Mouse (Mus musculus): ENCODE measurements around the gene Ptgds.

The Ptgds gene

GRCm38 (mm10) chr2:25480541-25480940 lies 10.7 kb upstream of the Ptgds start:
- DNase-seq (ENCODE audit: low spot score in 2 of 2): no peak

- DNase-seq (ENCODE audit: low spot score in 2 of 2): no peak
Observed at GRCm38 (mm10) chr2:25479551-25480311, 9.9 kb upstream of the Ptgds start.

GRCm38 (mm10) chr2:25477967-25478675 lies 8.3 kb upstream of the Ptgds start:
- no peak for DNase-seq (ENCODE audit: low spot score in 2 of 2)

- DNase-seq (ENCODE audit: low spot score in 2 of 2): no peak
Observed at GRCm38 (mm10) chr2:25477541-25477940, 7.7 kb upstream of the Ptgds start.

GRCm38 (mm10) chr2:25472550-25472949 lies 2.7 kb upstream of the Ptgds start:
- no peak for DNase-seq (ENCODE audit: low spot score in 2 of 2)

GRCm38 (mm10) chr2:25468962-25469915 lies 607 bp downstream of the Ptgds start:
- no peak for DNase-seq (ENCODE audit: low spot score in 2 of 2)

GRCm38 (mm10) chr2:25467606-25468303 lies 2.1 kb downstream of the Ptgds start:
- DNase-seq (ENCODE audit: low spot score in 2 of 2): no peak

GRCm38 (mm10) chr2:25465816-25466635 lies 3.8 kb downstream of the Ptgds start:
- DNase-seq (ENCODE audit: low spot score in 2 of 2): peak; percentile 78 to 80

GRCm38 (mm10) chr2:25465256-25465655 lies 4.6 kb downstream of the Ptgds start:
- DNase-seq (ENCODE audit: low spot score in 2 of 2): no peak

- DNase-seq (ENCODE audit: low spot score in 2 of 2): no peak
Observed at GRCm38 (mm10) chr2:25463630-25464029, 6.2 kb downstream of the Ptgds start.

GRCm38 (mm10) chr2:25461407-25461806 lies 8.4 kb downstream of the Ptgds start:
- no peak for DNase-seq (ENCODE audit: low spot score in 2 of 2)

- DNase-seq (ENCODE audit: low spot score in 2 of 2): peak; percentile 96 to 97
Observed at GRCm38 (mm10) chr2:25460551-25461309, 9.1 kb downstream of the Ptgds start, which contains the start of gene Paxx. Gene Paxx (minus strand): TSS chr2:25461094.

GRCm38 (mm10) chr2:25460135-25460534 lies 9.7 kb downstream of the Ptgds start:
- DNase-seq (ENCODE audit: low spot score in 2 of 2): peak in 1 of 2 experiments; percentile 6

- no peak for DNase-seq (ENCODE audit: low spot score in 2 of 2)
Observed at GRCm38 (mm10) chr2:25458911-25459310, 10.9 kb downstream of the Ptgds start.

GRCm38 (mm10) chr2:25457022-25457896 lies 12.6 kb downstream of the Ptgds start:
- no peak for DNase-seq (ENCODE audit: low spot score in 2 of 2)

- no peak for DNase-seq (ENCODE audit: low spot score in 2 of 2)
Observed at GRCm38 (mm10) chr2:25456205-25456953, 13.5 kb downstream of the Ptgds start, which contains the start of gene Clic3. Gene Clic3 (plus strand): TSS chr2:25456838.

- DNase-seq (ENCODE audit: low spot score in 2 of 2): no peak
Observed at GRCm38 (mm10) chr2:25452951-25453350, 16.9 kb downstream of the Ptgds start.

All from natural killer cell, adult 2 months (primary cell).